Mouse (Mus musculus): ENCODE measurements at regions not wholly inside any gene's neighbourhood (a gene's known extent, or its start where the extent isn't known, plus 50 kb on each side); places are given as distances from the start of the nearest gene placed in this dataset.

DNA sequence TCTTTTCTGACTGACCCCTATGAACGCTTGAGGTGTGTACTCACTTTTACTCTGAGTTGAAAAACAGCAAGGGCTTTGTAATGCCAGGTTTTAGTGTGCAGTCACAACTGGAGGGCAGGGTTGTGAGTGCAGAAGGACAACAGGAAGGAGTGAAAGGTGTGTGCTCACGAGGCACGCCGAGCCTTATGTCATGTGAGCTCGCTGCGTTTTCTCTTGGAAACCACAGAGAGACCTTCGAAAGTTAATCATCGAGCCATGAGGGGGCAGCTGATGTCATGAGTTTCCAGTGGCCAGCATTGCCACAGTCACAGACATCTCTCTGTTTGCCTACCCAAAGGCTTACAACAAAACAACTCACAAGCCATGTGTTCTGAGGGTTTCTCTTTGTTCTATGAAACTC lies 70.0 kb upstream of the Tut7 start:
- TF ChIP-seq CTCF (conservative IDR thresholded peaks at IDR 0.05; ENCODE audit: insufficient read depth, insufficient read length, low read depth, low read length): no peak
- TF ChIP-seq POLR2A (IDR thresholded peaks at IDR 0.05; ENCODE audit: low read depth, low read length): no peak
